Mouse (Mus musculus) forebrain, embryonic 16.5 days (tissue): ENCODE measurements around the gene H2-Eb1. TPM values are rescaled to one million over a fixed set of nuclear protein-coding genes. Genes with fewer than 3 reads are reported as not detected.

ENCODE experiments used
- ATAC-seq: fragments of 200-750 bp; cut with Nextera tagmentation; 2 replicates; pipeline ENCODE4 v1.8.0; 2017; ENCODE audit warnings: mild to moderate bottlenecking, moderate library complexity
- H3K27ac ChIP-seq: fragments of 300-500 bp; sonication (generic); 2 replicates; pipeline ENCODE4 v1.5.1; 2014; ENCODE audit warnings: low read length, control low read depth
- H3K27me3 ChIP-seq: fragments of 300-500 bp; sonication (generic); replicated peaks from 2 replicates; pipeline ENCODE4 v1.6.1; 2014; ENCODE audit warnings: low read length; ENCODE audit not compliant: control insufficient read depth, insufficient read depth
- H3K36me3 ChIP-seq: fragments of 300-500 bp; sonication (generic); 2 replicates; pipeline ENCODE4 v1.6.1; 2014; ENCODE audit not compliant: control insufficient read depth, insufficient read depth
- H3K4me1 ChIP-seq: fragments of 300-500 bp; sonication (generic); replicated peaks from 2 replicates; pipeline ENCODE4 v1.6.1; 2014; ENCODE audit warnings: low read length; ENCODE audit not compliant: control insufficient read depth, insufficient read depth
- H3K4me2 ChIP-seq: fragments of 300-500 bp; sonication (generic); 2 replicates; pipeline ENCODE4 v1.6.1; 2014; ENCODE audit warnings: mild to moderate bottlenecking, low read length, control low read depth
- H3K4me3 ChIP-seq: fragments of 300-500 bp; sonication (generic); replicated peaks from 2 replicates; pipeline ENCODE4 v1.5.1; 2014; ENCODE audit warnings: mild to moderate bottlenecking, low read length, control low read depth
- H3K9ac ChIP-seq: fragments of 300-500 bp; sonication (generic); replicated peaks from 2 replicates; pipeline ENCODE4 v1.6.1; 2014; ENCODE audit warnings: low read depth, low read length, control low read depth
- H3K9me3 ChIP-seq: fragments of 300-500 bp; sonication (generic); 2 replicates; pipeline ENCODE4 v1.6.1; 2016; ENCODE audit warnings: low read length; ENCODE audit not compliant: control insufficient read depth
- WGBS: fragments of 180-500 bp; shearing (Covaris S2); extraction: QIAGEN DNeasy Blood & Tissue Kit; methylation state at CpG from one replicate; pipeline ENCODE4 v1.1.7; 2014; 5-methylcytosine and 5-hydroxymethylcytosine counted together
- polyA plus RNA-seq: library from polyadenylated mRNA; unstranded; fragments of >200 nt; fragmentation: Nextera tagmentation; extraction: Ambion mirVana; gene quantifications from 2 replicates; pipeline ENCODE4 v1.2.1, GENCODE M21; 2015

H2-Eb1 gene
- polyA plus RNA-seq, 1 experiment from 2014 or later = 0.82 TPM

DNA sequence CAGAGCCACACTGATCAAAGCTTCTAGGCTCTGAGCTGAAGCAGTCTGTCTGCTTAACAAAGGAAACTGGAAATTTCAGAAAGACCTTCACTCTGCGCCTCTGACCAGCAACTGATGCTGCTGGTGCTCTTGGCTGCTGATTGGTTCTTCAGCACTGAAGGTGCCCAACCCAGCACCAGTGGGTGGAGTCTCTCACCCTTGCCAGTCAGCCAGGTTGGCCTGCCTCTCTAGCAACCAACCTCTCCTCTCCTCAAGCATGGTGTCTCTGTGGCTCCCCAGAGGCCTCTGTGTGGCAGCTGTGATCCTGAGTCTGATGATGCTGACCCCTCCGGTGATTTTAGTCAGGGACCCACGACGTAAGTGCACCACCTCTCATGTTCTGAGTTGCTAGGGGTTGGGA, 19.8 kb downstream of the H2-Eb1 start, which contains the start of gene H2-Eb2:
Gene H2-Eb2, plus strand, starts transcription at position 230 of the 400 bp plus-strand sequence.
- no peak within 1 kb of the TSS for H3K27ac ChIP-seq
- H3K9me3 ChIP-seq = no peaks in the 10 kb centered on the region
- H3K4me3 ChIP-seq = no peak within 1 kb of the TSS
- no peaks in the 10 kb centered on the region for H3K36me3 ChIP-seq
- 60% methylated on average over 4 of the region's 4 CpGs for WGBS
- no peak within 1 kb of the TSS for H3K4me2 ChIP-seq
- H3K4me1 ChIP-seq = no peaks in the 10 kb centered on the region
- no peak for ATAC-seq
- no peak within 1 kb of the TSS for H3K9ac ChIP-seq
- no peaks in the 10 kb centered on the region for H3K27me3 ChIP-seq

DNA sequence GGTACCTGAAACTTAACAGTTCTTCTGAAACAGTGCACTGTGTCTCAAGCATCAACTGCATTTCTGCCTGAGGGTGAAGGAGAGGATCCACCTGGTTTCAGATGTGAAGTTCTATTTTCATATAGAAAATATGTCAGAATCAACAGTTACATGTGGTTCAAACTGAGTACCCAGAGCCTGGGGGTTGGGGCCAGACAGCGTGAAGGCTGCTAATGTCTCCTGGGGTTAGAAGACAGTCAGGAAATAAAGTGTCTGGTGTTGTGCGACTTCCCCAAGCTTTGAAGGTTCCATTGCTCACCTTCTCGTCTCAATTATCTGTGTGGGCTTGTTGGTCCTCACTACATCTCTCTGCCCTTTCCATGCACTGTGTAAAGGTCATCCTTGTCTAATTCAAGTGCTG, 20.7 kb downstream of the H2-Eb1 start:
- H3K27me3 ChIP-seq = no peaks in the 10 kb centered on the region
- no peak for ATAC-seq
- no peaks in the 10 kb centered on the region for H3K9me3 ChIP-seq
- H3K27ac ChIP-seq = no peak overlapping the region
- no peaks in the 10 kb centered on the region for H3K36me3 ChIP-seq
- WGBS = 85% methylated on average over 3 of the region's 3 CpGs
- no peaks in the 10 kb centered on the region for H3K4me1 ChIP-seq
- no peak overlapping the region for H3K4me3 ChIP-seq
- no peak overlapping the region for H3K4me2 ChIP-seq
- H3K9ac ChIP-seq = no peak overlapping the region

DNA sequence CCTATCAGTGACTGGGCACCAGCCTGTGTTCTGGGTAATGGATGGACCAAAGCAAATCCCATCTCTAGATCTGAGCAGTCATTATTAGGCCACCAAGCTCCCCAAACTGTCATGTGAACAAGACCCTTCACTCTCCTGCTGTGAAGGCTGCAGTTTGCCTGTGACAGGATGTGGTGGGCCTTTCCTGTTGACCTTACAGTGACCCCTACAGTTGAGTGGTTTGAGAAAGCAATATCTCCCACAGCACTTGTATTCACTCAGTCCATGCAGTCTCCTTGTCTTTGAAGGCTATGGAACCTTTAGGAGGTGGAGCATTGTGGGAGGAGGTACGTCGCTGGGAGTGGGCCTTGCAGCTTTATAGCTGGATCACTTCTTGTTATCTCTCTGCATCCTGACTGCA, 24.1 kb downstream of the H2-Eb1 start:
- Histone ChIP-seq H3K4me2 (no peak overlapping the region), H3K9ac (no peak overlapping the region), H3K27me3 (no peaks in the 10 kb centered on the region), H3K4me3 (no peak overlapping the region), H3K4me1 (no peaks in the 10 kb centered on the region), H3K27ac (no peak overlapping the region), H3K9me3 (no peaks in the 10 kb centered on the region), H3K36me3 (no peaks in the 10 kb centered on the region)
- no peak for ATAC-seq
- WGBS = 68% methylated on average over 2 of the region's 2 CpGs

DNA sequence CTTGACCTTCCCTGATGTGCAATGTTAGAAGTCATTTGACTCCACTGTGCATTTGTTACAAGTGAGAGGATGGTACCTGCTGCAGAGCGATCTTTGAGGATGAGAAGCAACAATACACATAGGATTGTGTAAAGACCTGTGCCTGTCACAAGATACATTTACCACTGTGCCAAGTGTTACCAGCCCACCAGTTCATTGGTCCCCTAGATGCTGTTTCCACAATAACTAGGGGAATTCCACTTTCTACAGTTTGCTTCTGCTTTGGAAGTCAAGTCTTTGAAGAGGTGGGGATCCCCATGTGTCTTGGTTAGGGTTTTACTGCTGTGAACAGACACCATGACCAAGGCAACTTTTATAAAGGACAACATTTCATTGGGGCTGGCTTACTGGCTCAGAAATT, 25.5 kb downstream of the H2-Eb1 start:
- WGBS = 92% methylated on average over 1 of the region's 1 CpGs

DNA sequence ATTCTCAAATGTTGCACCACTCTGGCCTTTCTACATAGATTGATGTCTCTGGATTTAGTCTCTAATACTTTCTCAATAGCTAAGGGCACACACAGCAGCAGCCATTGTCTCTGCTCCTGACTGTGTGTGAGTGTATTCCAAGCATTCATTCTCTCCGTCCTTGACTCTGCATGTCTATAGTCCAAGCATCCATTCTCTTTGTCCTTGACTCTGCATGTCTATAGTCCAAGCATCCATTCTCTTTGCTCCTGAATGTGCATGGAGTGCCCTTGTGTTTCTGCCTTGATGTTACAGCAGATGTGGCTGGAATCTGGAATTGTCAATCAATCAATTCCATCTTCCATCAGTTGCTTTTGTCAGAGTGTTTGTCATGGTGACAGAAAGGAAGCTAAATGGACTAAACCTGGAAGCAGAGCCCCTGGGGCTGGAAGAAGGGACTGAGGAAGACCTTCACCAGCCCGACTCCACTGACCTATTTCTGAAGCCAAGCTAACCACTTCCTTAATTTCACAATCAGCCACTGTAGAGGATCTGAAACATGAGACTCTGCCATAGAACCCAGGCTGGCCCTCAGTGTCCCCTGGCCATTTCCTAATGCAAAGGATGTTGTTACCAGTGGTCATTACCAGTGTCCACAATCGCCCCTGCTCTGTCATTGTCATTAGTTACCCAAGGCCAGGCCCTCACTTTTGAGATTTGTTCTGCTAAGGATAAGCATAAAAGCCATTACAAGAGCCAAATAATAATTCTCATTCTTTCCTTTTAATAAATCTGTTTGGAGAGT, 35.1 kb downstream of the H2-Eb1 start:
- Histone ChIP-seq H3K9ac (no peak overlapping the region), H3K4me1 (no peaks in the 10 kb centered on the region), H3K9me3 (no peaks in the 10 kb centered on the region), H3K4me3 (no peak overlapping the region), H3K27me3 (no peaks in the 10 kb centered on the region), H3K27ac (no peak overlapping the region), H3K36me3 (no peaks in the 10 kb centered on the region), H3K4me2 (no peak overlapping the region)
- WGBS = 53% methylated on average over 3 of the region's 3 CpGs
- no peak for ATAC-seq

More for the DNA sequence above, 25.5 kb downstream of the H2-Eb1 start:
- Histone ChIP-seq H3K9ac (no peak overlapping the region), H3K36me3 (no peaks in the 10 kb centered on the region), H3K4me3 (no peak overlapping the region), H3K9me3 (no peaks in the 10 kb centered on the region), H3K4me1 (no peaks in the 10 kb centered on the region), H3K4me2 (no peak overlapping the region), H3K27ac (no peak overlapping the region), H3K27me3 (no peaks in the 10 kb centered on the region)
- ATAC-seq = no peak

DNA sequence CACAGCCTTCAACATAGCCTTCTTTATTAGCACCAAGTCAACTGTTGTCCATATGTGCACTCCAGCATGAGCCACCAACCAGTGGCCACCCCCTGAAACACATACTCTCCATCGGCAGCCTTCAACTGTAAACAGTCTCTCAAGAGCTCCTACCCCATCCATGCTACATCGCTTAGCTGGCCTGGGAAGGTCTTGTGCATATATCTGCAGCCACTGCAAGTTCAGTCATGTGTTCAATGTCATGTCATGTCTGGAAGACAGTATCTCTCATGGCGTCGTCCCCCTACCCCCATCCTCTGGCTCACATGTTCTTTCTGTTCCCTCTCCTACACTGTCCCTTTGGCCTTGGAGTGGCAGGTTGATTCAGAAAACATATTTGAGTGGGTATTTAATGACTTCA, 39.2 kb downstream of the H2-Eb1 start:
- Histone ChIP-seq H3K27ac (no peak overlapping the region), H3K9me3 (no peaks in the 10 kb centered on the region), H3K4me1 (no peaks in the 10 kb centered on the region), H3K9ac (no peak overlapping the region), H3K27me3 (no peaks in the 10 kb centered on the region), H3K4me2 (no peak overlapping the region), H3K36me3 (no peaks in the 10 kb centered on the region), H3K4me3 (no peak overlapping the region)
- ATAC-seq = no peak
- 92% methylated on average over 4 of the region's 4 CpGs for WGBS

DNA sequence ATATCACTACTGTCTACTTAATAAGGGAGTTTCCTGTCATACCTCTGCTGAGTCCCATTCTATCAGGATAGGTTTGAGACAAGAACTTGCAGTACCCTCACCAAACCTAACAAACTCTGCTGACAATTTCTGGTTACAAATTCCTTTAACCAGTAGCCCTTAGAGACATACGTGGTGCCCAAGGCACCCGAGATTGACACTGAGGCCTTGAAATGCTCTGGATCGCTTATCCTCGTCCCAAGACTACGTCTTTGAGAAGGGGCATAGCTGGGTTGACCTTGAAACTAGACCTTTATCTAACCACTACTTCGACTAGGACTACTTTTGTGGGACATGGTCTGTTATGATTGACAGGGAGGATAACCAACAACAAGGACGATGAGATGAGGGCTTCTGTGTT, 39.8 kb downstream of the H2-Eb1 start:
- Histone ChIP-seq H3K4me1 (no peaks in the 10 kb centered on the region), H3K9me3 (no peaks in the 10 kb centered on the region), H3K27me3 (no peaks in the 10 kb centered on the region), H3K9ac (no peak overlapping the region), H3K4me2 (no peak overlapping the region), H3K4me3 (no peak overlapping the region), H3K36me3 (no peaks in the 10 kb centered on the region), H3K27ac (no peak overlapping the region)
- ATAC-seq = no peak
- 85% methylated on average over 7 of the region's 7 CpGs for WGBS

DNA sequence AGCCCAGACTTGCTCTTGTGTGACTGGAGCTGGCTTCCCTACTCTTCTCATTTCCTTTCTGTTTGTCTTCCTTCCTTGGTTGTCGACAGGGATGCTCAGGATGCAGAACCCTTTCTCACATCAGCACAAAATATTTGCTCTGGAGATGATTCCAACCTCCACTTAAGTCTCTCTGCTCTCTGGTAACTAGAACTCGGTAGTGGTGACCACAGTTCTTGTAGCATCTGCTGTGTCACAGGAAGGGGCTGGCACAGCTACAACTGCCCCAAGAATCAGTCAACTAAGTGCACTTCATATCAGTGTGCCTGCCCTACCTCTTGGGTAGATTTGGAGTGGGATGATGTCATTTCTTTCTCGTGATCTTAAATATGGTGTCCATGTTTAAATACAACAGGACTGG, 40.4 kb downstream of the H2-Eb1 start:
- 82% methylated on average over 3 of the region's 3 CpGs for WGBS
- Histone ChIP-seq H3K9me3 (no peaks in the 10 kb centered on the region), H3K4me3 (no peak overlapping the region), H3K4me2 (no peak overlapping the region), H3K4me1 (no peaks in the 10 kb centered on the region), H3K36me3 (no peaks in the 10 kb centered on the region), H3K9ac (no peak overlapping the region), H3K27ac (no peak overlapping the region), H3K27me3 (no peaks in the 10 kb centered on the region)
- no peak for ATAC-seq

DNA sequence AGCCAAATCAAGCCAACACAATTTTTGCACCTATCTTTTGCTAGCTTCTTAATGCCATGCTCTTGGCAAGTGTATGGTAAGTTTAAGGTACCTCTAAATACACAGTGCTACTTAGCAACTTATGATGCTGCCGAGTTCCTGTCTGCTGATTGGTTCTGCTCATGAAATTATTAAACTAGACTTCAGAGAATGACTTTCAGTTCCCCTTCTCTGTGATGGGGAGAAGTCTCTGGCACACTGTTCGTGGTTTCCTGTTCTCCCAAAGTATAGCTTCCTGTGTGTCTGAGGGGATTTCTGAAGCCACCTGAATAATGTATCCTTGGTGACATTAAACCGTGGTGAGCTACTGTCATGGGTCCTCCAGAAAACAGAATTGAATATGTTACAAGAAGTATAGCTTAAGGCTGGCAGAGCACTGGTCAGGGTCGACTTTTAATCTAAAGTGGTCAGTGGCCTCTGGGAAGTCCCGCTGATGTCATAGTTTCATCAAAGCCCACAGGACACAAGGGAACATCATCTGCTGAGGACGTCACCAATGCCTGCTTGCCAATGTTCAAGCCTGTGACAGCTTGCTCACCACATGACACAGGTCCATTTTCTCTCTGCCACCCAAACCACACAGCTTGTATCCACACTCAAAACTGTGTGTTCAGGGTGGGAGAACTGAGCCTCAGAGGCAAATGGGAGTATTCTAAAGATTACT, 42.1 kb downstream of the H2-Eb1 start:
- Histone ChIP-seq H3K9me3 (no peaks in the 10 kb centered on the region), H3K36me3 (no peaks in the 10 kb centered on the region), H3K27me3 (0 out of 2 replicates have a peak, but pooled peaks cover 2% of the 10 kb centered on the region), H3K4me3 (no peak overlapping the region), H3K4me2 (no peak overlapping the region), H3K27ac (no peak overlapping the region), H3K9ac (no peak overlapping the region), H3K4me1 (no peaks in the 10 kb centered on the region)
- no peak for ATAC-seq
- 74% methylated on average over 6 of the region's 6 CpGs for WGBS
